Mouse (Mus musculus) ES-E14 (cell line): ENCODE measurements around the gene Ehbp1.

Experiments used
- CHD2 ChIP-seq: IDR thresholded peaks from 2 replicates; pipeline ENCODE4 v1.6.1; 2014; ENCODE audit warnings: mild to moderate bottlenecking, low read depth, low read length, inconsistent platforms
- HCFC1 ChIP-seq: IDR thresholded peaks from 2 replicates; pipeline ENCODE4 v1.6.1; 2012; ENCODE audit warnings: low read length, inconsistent platforms, borderline replicate concordance; ENCODE audit not compliant: insufficient read depth
- ZC3H11A ChIP-seq: IDR thresholded peaks from 2 replicates; pipeline ENCODE4 v1.6.1; 2012; ENCODE audit warnings: low read depth, mild to moderate bottlenecking, inconsistent platforms, low read length, borderline replicate concordance

- TF ChIP-seq ZC3H11A (no peak), CHD2 (no peak), HCFC1 (no peak)
Observed at GRCm38 (mm10) chr11:22002783-22003340, 339.2 kb downstream of the Ehbp1 start, which contains the start of gene Otx1.
